Mouse (Mus musculus) cerebellum, adult 11 months (tissue): ENCODE measurements at regions not wholly inside any gene's neighbourhood (a gene's known extent, or its start where the extent isn't known, plus 50 kb on each side); places are given as distances from the start of the nearest gene placed in this dataset.

Experiments
- DNase-seq: peaks from one replicate; pipeline ENCODE4 v3.0.0; 2022

DNA sequence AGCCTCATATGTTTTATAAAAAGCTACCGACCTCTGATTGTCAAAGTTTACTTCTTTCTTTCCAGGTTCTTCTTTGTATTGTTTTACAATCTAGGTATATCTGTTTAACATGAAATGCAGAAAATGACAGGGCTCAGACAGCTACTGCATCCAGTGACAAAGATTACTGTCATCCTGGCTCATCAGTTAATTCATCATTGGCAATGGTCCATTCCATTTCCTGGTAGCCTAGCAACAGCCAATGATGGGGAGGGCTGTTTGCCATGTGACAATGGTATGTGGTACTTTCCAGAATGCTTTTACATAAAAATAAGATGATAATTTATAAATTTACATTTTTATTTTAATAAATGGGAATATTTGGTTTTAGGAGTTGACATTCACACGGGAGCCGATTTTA, 630.9 kb downstream of the Bcl11a start:
- no peak for DNase-seq

DNA sequence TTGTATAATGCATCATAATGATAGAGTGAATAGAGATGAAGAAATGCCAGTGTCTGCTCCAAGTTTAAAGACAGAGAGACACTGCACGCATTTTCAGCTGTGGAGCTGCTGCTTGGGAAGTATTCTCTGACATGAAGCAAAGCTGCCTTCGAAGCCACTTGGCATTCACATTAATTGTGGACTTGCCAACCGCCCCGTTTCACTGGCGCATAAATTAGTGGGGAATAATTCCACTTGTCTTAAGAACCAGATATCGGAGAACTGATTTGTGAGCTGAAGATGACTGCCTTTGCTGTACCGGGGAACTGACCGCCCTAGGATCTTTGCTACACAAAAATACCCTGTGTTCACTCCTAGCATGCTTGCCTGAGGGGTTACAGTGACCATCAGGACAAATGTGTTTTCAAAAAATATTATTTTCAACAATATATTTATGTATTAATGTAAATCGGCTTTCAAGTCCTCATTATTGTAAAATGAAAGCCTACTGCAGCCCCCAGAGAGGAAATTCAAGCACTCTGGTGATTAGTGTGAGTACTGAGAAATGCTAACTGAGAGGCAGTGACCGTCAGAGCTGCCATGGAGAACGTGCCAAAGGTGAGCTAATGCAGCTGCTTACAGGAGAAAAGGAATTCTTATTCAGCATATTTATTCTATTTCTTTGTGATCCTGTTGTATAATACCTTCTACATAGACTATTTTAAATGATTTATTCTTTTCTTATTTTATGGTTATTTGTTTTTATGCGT, 638.9 kb downstream of the Bcl11a start:
- DNase-seq = no peak

DNA sequence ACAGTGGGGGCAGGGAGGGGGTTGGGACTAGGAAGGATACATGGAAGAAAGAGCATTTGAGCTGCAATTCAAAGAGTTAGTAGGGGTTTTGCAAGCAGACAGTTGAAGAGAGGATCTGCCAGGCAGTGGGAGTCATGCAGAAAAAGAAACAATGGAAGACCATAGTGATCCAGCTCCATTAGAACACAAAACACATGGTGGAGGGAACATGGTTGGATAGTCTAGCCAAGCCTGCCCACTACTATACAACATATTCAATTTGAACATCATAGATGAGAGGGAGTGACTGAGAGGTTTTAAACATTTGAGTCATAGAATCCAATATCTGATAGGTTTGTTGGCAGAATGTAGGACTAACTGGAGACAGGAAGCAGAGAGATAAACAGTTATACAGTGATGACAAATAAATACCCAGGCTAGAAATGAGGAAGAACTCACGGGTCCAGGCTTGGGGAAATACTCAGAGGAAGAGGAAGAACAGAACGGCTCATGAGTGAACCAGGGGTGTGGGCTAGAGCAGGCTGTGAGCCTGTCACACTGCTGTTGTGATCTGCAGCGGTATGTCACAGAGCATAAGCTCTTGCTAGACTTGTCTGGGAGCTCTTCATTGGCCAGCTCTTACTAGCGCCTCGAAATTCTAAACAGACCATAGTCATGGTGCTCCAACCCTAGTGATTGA, 646.5 kb downstream of the Bcl11a start:
- no peak for DNase-seq

DNA sequence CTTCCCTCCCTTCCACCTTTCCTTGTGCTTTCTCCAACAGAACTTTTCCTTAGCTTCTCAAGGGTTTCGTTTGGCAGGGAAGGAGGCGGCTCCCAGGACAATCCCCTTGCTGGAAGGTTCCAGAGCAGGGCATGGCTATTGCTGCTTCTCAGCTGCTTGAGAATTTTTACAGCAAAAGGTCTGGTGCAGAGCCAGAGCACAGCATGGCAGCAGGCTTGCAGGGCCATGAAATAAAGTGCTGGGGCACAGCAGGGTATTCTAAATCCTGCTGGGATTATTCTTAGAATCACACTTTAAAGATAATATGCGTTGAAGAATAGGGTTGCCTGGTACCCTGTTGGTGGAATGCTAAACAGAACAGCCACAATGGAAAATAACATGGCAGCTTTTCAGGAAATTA, 648.5 kb downstream of the Bcl11a start:
- no peak for DNase-seq

DNA sequence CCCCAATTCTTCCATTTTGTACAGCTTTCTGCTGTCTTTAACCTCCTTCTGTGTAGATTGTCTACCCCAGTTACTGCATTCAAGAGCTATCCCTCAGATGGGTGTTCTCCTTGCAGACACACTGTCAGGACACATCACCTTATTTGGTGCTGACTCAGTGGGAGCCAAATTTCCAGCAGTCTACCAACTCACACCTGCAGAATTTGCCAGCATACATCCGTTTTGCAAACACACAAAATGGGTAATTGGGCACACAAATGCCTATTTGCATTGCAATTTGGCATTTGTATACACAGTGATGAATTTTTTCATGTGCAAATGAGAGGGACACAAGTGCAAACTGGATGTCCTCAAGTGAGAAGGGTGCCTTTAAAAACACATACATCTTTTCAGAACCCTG, 649.5 kb downstream of the Bcl11a start:
- no peak for DNase-seq

DNA sequence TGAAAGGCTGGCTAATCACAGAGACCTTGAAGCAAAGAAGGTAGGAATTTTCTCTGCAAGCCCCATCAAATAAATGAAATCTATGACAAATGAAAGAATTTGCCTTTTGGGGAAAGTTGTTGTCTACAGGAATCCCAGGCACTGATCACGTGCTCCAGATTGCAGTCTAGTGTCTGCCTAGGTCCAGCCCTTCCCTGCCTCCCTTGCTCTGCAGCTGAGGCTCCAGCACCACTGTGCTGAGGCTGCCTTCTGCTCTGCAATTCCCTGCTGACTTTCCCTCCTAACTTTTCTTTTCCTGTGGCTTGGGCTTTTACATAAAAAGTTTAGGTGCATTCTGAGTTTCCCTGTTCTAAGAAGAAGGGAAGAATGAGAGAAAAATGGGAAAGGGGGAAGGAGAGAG, 653.6 kb downstream of the Bcl11a start:
- no peak for DNase-seq

DNA sequence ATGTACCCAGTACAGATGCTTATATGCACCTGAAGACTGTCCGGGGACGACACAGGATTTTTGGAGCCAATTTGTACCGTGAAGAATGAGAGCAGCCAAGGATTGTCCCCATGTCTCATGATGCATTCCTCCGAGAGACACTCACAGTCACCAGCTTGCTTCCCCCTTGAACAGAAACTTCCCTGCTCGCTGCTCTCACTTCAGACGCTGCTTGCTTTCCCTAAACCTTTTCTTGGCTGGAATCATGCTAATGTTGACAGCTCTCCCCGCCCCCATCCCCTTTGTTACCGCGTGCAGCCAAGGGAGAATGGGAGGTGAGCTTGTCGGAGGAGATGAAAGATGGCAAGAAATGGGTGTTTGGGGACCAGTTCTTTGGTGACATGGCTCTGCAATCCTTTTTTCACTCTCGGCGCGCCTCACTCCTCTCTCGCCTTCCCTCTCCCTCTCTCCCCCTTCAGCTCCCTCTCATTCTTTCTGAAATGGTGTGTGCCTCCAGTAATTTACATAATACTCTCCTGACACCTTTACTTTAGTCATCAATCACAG, 661.9 kb downstream of the Bcl11a start:
- no peak for DNase-seq

DNA sequence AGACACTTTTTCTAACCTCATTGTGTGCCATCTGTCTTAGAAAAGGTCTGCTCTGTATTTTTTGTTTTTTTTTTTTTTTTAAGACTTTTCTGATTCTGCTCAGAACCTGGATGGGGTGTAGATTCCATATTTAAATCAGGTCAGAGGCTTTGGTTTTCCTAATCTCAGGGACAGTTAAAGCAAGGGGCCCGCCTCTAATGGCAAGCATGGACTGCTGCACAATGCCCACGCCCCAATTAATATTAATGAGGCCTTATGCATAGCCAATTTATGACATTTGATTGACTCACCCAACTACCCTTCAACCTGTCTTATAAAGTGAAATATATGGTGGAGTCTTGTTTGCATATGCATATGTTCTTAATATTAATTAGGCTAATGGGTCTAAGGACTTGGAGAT, 662.6 kb downstream of the Bcl11a start:
- no peak for DNase-seq

DNA sequence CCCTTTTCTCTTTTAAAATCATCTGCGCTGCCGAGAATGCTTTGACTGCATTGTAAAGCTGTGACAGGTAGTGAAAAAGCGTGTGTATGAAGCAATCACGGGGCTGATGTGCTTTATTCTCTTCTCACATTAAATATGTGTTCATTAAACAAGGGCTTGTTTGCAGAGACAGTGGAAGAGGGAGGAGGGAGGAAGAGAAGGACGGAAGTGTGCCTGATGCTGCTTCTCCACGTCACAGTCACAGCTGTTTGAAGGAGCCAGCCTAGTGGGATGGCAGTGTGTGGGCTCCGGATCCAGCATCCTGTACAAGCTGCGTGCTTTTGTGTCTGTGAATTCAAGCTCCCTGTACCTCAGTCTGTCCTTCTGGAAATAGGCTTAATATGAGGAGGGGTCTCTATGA, 664.7 kb downstream of the Bcl11a start:
- no peak for DNase-seq

DNA sequence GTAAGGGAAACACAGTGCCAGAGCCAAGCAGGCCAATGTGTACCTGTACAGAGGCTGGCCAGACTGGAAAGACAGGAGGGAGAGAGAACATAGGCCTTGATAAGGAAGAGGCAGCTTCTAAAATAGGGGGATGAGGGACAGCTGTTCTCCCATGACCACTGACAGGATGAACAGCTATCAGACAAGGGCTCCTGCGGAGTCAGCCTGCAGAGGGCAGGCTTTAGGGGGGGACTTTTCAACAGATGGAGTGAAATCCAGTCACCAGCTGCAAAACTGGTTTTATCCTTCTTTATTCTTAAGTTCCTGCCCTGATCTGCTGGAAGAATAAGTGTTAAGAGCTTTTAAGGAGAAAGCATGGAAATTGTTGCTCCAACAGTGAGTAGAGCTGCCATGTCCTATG, 665.6 kb downstream of the Bcl11a start:
- DNase-seq = no peak

DNA sequence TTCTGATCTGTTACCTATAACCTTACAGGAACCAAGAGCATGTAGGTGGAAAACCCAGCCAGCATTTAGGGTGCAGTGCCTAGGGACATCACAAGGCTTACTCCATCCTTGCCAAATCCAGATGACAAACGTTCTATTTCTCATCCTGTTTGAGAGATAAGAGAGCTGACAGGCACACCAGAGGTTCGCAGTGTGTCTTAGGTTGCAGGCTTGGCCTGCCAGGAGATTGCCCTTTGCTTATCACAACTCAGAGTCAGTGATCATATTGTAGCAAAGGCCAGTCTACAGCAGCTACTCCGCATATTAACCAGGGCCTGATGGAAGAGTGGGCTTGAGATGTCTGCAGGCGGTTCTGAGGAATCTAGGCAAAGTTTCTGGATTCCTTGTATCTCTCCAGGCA, 668.0 kb downstream of the Bcl11a start:
- DNase-seq = no peak

DNA sequence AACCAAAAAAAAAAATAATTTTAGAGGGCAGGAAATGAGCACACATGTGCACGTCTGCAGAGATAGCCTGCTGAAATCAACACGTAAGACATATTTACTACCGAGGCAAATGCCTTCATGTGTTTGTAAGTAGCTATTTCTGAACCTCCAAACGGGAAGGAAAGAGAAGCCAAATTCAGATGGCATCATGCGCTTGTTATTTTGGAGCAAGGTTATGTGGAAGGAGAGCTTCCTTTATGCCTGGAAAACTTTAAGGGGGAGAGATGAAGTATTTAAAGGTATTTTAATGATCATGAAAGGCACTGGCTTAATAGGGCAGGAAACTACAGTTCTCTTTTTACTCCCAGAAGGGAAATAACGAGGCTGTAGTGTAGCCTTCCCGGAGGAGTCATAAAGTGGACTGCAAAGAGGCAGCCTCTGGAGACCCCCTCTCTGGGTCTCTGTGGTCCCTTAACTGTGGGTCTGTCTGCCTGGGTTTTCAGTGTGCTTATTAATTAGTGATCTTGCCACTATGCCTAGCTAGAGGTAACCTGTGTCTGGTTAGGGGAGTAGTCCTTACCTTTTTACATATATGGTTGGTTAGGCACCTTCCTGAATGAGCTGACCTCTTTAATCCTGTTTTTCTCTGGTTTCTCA, 672.4 kb downstream of the Bcl11a start:
- no peak for DNase-seq

DNA sequence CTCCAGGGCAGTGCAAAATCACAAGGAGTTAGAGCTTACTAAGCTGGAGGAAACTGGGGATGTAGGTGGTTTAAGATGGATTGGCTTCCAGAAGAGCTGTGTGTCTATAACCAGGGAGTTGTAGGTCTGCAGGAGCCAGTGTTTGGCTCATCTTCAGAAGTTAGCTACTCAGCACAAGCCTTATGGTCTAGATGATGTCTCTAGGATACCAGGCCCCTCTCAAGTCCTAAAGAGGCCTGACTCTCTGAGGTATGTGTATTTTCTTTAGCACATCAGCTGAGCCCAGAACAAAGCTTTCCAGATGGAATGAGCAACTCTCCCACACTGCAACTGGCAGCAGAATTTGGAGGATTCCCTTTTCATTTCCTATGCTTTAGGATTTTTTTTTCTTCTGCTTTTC, 680.3 kb downstream of the Bcl11a start:
- no peak for DNase-seq

DNA sequence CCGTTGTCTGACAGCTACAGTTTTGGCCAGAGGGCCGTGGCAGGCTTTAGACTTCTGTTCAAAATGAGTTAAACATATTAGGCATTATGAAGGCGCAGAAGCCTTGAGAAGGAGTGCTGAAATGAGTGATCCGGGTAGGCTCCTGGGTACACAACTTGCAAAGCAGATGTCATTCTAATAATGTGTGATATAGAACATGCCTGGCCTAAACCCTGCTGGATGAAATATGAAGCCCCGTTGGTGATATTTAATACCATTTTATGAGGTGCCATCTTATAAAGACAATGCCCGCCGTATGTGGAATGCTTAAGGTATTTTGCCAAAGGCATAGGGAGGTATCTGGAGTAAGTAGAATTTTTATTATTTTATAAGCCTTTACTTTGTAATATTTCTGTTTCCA, 705.6 kb downstream of the Bcl11a start:
- DNase-seq = no peak

DNA sequence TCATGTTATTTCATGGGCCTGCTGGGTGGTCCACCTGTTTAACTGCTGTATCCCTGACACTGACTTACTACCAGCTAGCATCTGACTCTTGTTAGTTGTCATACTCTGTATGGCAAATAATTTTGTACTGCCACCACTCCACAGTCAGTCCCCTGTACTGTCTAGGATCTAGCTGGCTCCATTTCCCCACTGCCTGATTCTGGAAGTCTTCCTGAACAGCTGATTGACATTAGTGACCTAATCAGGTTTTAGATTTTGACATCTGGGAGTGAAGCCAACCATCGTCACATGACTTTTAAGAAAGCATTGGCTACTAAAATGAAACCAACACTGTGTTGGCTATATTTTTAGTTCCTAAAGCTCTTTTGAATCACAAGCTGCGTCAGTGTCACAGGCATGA, 711.3 kb downstream of the Bcl11a start:
- DNase-seq = no peak

DNA sequence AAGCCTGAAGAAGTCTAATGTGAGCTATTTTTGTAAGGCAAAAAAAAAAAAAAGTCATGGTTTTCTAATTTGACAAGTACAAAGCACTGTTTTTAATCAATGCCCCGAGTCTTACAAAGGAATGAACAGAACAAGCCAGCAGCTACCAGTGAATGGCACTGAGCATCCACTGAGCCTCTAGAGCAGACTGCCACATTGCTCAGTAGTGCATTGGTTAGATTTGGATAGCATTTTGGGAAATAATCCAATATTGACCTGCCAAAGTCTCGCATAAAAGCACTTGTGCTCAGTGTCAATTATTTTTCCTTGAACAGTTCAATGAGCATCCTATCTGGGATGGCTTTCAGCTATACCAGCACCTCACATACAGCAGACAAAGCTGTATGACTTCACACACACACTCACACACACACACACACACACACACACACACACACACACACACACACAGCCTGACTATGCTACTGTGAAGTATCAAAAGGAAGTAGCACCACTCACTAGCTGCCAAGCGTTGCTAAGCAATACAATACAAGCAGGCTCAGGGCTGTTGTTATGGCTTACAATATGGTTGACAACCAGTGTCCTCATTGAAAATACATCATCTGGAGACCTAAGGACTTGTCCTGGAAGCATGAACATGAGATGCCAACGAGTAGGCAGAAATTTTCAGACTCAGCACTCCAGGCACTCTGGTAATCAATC, 717.8 kb downstream of the Bcl11a start:
- no peak for DNase-seq

DNA sequence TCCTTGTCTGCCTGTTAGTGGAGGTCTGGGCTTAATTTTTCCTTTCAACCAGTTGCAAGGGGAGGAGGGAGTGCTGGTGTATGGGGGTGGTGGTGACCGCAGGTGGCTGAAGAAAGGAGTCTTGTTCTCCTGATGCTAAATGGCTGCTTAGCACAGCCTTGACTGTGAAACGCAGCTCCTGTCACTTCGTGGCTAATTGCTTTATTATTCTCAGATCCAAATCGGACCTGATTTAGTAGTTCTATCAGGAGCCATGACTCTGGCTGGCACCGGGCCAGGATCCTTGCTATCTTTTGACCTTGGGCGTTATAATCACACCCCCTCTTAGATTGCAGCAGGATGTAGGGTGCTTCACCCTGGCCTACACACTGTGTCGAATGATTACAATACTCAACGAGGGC, 726.8 kb downstream of the Bcl11a start:
- no peak for DNase-seq

DNA sequence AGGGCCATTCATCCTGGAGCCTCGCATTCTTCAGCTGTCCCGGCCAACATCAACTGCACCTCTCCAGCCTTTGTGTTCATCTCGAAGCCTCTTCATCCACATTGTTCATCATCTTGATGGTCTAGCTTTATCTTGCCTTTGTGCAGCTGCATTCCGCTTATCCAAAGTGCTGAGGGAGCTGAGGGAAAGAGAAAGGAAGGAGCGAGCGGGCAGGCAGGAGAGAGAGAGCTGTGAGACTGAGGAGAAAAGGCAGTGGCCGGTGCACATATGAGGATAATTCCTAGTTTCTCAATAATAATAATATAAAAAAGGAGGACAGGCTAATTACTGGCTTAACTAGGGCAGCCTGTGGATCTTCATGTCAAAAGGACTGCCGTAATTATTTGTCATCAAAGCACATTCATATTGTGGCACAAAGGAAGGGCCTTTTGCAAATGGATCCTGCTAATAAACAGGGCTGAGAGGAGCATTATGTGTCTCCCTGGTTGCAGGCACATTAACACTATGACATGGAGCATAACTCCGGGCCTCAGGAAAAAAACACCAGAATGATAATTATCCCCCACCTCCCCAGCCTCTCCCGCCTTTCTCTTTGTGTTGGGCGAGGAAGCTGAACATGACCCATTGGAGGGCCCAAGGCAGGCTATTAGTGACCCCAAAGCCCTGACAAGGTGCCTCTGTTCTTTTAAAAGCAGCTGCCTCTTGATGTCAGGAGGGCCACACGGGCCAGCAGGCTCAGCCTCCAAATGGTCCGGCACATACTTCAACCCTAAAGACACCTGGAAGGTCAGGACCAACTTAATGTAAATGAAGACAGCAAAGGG, 751.9 kb downstream of the Bcl11a start:
- DNase-seq = no peak

DNA sequence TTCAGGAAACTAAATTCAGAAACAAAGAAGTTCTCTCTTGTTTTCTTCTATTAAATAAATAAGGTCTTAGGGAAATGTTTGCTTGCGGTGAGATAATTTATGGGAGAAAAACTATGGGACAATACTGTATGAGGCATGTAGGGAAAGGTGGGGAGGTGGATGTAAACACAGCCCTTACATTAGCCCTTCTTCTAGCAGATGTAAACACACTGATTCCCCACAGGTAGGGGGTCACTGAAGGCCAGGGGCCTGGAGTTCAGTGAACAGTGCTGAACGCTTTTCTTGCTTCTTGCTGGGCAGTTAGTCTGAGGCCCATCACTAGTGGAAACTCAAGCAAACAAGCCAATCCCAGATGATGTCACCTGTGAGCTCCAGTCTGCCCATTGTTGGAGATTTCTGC, 752.6 kb downstream of the Bcl11a start:
- DNase-seq = no peak

DNA sequence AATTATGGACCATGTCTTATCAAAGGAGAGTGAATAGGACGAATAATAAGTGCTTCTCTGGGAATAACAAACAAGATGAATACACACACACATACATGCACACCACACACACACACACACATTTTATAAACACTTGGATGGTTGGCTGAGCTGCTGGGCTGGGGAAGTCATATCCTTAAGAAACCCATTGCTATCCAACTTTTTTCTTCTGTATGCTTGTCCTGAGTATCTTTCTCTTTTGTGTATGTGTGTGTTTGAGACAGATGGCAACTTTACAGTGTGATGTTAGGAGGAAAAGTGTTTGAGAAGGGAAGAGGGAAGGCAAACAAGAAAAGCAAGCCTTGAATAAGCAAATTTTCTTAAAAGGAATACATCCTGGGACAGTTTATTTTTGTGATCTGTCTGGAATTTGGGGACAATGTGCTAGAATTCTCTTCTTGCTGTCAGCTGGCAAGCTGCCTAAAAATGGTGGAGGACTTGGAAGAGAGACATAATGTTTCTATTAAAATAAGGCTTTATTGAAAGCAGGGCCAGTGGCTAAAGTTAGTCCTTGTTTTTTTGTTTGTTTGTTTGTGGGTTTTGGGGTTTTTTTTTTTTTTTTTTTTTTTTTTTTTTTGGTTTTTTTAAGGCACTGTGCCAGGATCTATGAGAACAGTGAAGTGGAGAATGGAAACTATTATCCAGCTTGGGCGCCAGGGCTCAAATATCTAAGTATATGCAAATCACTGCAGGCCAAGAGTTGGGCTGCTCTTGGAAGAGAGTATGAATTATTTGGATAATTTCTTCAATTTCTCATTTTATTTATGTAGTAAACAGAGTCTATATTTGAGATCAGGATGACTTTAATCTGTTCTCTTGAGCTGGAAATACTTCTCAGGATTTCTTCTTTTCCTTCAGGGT, 766.2 kb downstream of the Bcl11a start:
- no peak for DNase-seq

DNA sequence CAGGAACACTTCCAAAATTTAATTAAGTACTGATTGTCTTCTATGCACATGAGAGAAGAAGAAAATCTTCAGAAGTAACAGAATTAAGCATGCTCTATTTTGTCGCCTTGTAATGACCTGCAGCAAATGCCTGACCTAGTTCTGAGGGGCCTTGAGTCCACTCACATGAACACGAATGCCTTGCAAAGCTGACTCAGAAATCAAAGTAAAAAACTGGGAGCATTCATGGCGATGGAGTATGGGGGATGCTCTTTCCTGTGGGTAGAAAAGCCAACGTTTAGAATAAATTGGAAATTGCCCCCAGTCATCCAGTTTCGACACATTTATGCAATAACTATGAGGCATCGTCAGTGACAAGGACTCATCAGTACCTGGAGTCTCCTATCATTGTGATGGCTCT, 779.1 kb downstream of the Bcl11a start:
- no peak for DNase-seq

DNA sequence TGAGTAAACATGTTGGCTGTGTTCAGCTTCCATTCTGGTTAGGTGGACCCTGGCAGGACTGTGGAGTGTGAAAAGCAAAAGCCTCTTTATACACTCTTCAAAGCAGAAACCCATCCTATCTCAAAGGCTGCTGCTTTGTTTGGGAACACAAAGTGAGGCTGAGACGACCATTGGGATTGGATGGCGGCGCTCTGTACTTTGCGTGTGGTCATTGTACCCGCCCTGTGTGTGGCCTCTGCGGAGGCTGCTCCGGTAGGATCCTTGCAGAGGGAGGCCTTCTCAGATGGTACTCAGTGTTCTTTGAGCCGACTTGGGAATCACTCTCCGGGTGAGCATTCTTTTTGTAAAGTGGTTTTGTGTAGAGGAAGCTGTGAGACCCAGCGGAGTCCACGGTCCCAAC, 786.8 kb downstream of the Bcl11a start:
- DNase-seq = no peak
